Mouse (Mus musculus) cerebellum, postnatal 25 days (tissue): ENCODE results near the gene Ercc6l2.

ENCODE experiments used
- DNase-seq, 2 experiments: peaks; one replicate each; pipeline ENCODE4 v3.0.0; 2021; ENCODE audit warnings: mixed read lengths in 2 of 2

The Ercc6l2 gene

DNA sequence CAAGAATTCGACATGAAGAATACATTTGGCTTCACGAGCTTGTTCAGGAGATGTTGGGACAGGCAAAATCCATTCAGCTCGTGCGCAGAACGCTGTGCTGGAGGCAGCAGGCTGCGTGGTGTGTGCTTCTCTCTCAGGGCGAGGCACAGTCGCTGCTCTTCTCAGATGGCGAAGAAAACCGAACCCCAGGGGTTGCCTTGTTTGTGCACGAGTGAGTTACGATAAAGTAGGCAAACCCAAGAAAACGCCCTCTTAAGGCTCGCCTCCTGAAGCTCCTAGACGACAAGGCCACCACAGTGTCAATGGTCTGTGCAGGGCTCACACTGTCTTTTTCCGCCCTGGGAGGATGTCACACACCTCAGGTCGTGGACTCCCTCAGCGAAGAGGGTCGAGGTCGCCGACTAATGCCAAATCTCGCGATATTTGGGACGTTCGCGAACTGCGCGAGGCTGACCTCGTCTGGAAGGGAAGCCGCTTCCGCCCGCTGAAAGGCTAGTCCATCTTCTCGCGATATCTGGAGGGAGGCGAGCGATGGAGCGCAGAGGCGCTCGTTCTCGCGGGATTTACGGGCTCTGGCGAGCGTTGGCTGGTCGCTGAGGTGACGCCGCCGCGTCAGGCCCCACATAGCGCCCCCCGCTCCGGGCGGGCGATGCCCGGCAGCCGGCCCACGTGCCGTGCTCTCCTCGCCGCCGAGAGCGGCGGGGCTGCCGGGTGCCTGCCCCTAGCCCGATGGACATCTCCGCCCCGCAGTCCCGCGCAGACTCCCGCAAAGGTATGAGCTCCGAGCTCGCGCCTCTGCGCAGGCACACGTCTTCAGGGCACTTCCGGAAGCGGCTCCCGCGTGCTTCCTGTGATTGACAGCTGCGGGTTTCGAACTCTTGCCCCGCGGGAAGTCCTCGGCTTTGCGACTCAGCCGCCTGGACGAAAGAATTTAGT, at the start of gene Ercc6l2:
Gene Ercc6l2, plus strand, starts transcription at position 495 of the 936 bp plus-strand sequence.
- DNase-seq, result peak; percentile 98 to 99

GRCm38 (mm10) chr13:63766065-63766464, 49.0 kb upstream of the Ercc6l2 start:
- DNase-seq, result no peak

DNA sequence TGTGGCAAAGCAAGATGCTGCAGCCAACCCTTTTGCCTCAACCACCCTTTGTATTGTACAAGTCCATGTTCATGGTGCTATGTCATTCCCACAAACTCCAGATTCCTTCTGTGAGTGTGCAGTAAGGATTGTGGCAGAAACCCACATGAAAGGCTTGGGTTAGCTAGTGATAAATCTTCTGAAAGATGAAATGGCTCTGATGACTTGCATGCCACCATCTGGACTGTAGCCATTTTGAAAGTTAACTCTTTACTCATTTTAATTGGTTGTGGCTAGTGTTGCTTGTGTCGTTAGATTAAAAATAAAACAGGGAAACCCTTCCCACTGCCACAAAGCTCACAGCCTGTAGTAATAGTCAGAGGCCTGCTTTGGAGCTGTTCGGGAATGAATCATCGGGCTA, 44.0 kb upstream of the Ercc6l2 start:
- DNase-seq, result no peak

GRCm38 (mm10) chr13:63778925-63779324, 36.1 kb upstream of the Ercc6l2 start:
- DNase-seq, result no peak

- peak in 1 of 2 experiments; percentile 22 for DNase-seq
Observed at GRCm38 (mm10) chr13:63779376-63780291, 35.4 kb upstream of the Ercc6l2 start.

DNA sequence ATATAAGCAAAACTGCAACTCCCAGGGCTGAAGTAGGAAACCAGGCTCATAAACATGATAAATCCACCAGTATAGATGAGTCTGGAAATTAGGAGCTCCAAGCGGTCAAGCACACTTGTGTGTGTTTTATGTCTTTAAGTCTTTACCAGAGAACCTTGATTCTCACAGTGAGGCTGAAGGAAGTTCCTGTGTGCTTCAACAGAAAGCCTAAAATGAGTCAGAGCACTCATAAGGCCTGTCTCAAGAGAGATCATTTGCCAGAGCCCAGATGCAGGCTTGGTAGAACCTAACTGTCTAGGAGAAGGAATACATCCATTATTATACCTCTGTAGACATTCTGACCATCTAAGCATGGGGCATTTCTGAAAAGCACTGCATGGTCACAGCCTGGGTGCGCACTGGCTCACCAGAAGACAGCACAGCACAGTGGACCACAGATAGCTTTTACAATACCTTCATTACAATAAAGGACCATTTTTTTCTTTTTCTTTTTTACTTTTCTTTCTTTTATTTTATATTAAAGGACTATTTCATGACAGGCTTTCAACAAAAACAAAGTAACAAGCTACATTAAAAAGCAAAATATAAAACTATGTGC, 22.7 kb upstream of the Ercc6l2 start:
- no peak for DNase-seq

DNA sequence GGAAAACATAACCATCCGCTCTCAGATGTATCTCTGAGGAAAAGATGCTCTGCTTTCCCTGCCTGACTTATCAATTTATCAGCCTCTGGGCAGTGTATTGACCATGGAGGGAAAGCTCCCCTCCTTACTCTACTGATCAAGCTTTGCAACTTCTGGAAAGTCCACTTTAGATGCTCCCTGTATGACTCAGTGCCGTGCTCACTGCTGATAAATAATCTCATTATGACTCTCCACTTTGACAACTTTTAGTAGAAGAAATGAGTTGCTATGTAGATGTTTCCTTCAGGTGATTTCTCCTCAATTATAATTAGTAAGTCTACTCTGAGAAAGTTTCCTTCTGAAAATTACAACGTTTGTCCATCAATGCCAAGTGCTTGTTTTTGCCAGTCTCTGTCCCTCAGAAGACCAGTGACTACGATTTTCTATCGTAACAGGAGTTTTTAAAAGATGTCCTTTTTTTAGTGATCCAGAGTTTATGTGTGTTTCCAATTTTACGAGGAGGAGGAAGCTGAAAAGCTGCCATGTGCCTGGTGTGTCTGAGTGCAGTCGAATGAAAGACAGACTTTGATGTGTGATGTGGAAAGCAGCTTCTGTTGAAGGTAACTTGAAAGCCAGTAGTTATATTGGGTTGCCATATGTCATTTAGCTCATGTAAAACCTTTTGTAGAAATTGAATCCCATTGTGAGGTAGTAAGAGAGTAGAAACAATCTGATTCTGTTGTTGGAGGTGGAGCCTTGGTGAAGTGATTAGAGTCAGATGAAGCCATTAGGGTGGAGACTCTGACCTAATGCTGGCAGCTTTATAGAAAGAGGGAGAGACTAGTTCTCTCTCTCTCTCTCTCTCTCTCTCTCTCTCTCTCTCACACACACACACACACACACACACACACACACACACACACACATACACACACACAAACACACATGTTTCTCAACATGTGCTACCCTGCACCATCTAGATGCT, 21.4 kb upstream of the Ercc6l2 start:
- no peak for DNase-seq

GRCm38 (mm10) chr13:63798677-63799076, 16.4 kb upstream of the Ercc6l2 start:
- DNase-seq, result no peak

DNA sequence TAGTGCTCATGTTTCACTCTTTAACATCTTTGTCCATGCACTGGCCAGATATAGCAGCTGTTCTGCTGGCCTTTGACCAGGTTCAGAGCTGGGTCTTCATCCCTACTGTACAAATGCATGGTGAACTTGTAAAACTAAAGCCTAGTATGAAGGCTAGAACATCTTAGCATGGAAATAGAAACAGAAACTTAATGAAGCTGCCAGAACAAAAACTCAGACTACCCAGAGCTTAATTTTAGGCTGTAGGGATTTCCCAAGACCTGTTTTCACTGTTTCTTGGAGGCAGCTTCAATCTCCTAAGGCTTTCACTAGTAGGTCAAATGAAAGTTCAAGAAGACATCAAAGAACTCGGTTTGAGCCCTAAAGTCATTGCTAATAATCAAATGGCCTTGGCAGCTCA, 15.1 kb upstream of the Ercc6l2 start:
- no peak for DNase-seq

- DNase-seq, result no peak
Observed at GRCm38 (mm10) chr13:63801289-63801688, 13.8 kb upstream of the Ercc6l2 start.

- DNase-seq, result no peak
Observed at GRCm38 (mm10) chr13:63807233-63807632, 7.8 kb upstream of the Ercc6l2 start.

DNA sequence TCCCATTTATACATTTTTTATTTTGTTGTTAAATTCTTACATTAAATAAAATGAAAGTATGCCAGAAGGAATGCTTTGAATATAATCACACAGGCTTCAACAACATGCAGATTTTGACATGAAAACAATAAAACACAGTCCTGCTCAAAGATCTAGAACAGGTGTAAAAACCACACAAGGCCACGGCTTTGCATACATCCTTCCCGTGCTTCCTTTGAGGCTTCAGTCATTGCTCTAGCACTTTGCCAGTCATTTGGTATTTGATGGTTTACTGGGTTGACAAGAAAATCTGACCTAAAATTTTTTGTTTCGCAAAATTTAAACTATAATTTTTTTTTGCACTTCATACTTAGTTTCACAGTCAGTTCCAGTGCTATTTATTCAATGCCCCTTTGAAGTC, 7.1 kb upstream of the Ercc6l2 start:
- no peak for DNase-seq

- no peak for DNase-seq
Observed at GRCm38 (mm10) chr13:63811477-63811876, 3.6 kb upstream of the Ercc6l2 start.

- DNase-seq, result no peak
Observed at GRCm38 (mm10) chr13:63815931-63816330, 891 bp downstream of the Ercc6l2 start.

- no peak for DNase-seq
Observed at GRCm38 (mm10) chr13:63845758-63846157, 30.7 kb downstream of the Ercc6l2 start.

DNA sequence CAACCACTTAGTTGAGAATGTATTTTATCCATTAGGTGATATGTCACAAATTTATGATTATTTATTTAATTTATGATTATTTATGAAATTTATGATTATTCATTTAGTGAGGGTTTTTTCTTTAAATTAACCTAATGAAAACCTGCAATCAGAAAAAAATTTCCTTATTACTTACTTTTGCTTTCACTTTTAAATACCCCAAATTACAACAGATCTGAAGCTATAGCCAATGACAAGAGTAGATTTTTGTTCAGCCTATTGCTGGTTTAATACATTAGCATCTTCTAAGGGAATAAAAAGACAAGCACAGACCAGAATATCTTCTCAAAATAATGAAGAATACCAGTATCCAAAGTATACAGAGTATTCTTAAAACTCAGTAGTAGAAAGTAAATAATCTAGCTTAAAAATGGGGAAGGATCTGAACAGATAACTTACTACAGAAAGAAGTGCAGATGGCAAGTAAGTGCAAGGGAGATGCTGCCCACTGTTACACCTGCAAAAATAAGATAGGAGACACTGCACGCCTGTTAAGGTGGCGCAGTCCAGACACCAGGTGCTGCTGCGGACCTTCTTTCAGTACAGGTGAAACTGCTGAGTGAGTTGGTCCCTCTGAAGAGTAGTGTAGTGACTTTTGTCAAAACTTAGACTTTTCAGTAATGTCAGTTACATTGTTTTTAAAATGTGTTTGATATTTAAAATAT, 35.4 kb downstream of the Ercc6l2 start:
- no peak for DNase-seq

DNA sequence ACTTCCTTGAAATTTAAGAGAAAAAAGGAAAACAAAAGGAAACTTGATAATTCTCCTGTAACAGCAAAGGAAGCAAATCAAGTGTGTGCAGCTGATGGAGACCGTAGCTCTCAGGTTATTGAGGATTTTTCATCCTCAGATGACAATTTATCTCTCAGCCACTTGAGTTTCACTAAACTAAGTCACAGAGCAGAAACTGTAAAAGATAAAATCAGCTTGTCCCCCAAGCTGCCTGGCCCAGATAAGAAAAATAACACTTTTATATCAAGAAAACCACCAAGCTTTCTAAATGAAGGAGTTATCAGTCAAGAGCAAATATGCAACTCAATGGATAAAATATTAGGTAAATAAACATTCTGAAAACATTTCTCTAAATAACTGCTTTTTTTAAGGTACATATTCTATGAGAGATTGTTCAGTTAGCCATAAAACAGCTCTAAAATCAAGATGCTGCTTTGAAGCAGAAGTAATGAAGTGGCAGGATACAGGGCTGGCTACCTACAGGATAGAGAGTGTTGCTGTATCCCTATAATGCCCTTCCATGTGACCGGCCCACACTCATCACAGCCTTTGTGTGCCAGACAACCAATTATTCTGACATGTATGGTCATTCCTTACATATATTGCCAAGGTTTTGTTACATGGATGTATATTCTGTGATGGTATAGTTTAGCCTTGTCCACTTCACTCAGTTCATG, 57.7 kb downstream of the Ercc6l2 start:
- DNase-seq, result no peak

DNA sequence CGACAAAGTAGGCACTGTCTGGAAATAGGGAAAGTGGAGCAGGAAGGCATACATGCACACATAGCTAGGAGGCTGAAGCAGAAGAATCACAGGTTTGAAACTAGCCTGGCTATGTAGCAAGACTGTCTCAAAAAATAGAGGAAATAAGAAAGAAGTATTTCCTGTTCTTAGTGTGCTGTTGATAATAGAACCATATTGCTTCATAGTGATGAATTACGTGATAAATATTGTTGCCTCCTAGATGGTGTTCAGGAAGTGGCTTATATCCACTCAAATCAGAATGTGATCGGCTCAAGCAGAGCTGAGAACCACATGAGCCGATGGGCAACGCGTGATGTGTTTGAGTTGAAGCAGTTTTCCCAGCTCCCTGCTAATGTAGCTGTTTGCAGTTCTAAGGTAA, 62.1 kb downstream of the Ercc6l2 start:
- DNase-seq, result no peak

DNA sequence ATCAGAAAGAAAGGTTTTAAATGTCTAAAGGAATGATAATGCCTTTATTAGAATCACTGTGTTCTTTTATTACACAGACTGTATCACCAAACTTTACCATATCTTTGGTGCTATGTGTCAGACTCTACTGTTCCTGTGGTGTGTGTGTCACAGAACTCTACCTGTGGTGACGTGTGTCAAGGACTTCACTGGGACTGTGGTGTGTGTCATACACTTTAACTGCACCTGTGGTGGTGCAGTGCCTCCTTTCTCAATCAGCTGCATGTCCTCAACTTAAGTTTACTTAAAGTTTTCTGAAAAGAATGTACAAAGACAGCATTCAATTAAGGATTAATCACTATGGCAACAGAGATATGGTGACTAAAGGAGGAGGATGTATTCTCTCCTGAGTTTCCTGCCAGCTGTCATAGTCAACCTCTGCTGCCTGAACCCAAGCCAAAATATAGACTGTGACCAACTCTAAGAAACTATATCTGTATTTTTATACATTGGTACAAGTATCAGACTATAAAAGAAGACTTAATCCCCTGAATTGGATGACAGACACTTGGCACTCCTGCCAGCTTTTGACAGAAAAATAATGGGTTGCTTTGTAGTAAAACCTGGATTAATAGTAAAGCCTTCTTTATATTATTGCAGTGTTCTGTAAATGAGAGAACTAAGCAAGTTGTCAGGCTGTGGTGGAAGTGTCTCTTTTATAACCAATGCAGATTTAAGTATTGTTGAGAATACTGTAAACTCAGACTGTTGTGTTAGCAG, 64.2 kb downstream of the Ercc6l2 start:
- no peak for DNase-seq

DNA sequence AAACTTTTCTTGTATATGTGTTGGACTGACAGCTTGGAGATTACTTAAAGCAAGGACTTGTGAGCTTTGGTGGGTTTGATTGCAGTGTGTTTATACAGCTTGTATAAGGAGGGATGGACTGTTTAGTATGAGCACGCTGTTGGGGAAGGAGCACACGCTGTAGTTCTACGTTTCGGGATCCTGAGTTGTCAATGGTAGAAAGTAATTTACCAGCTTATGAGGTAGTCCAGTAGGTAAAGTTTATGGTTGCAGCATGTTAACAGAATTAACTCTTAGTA, 64.8 kb downstream of the Ercc6l2 start:
- no peak for DNase-seq
